Mouse (Mus musculus) embryo, embryonic 9.5 days (tissue): ENCODE measurements around the gene Map1a.
A peak's percentile ranks its signal among the peaks of the same experiment; 100 is the strongest.

Experiments used
- DNase-seq: peaks from one replicate; pipeline ENCODE4 v3.0.0-alpha.2; 2017; ENCODE audit errors: extremely low spot score

Gene Map1a

GRCm38 (mm10) chr2:121288901-121289729 is at the start of gene Map1a:
Map1a (plus strand) TSS chr2:121289600.
- peak; percentile 93 for DNase-seq

DNA sequence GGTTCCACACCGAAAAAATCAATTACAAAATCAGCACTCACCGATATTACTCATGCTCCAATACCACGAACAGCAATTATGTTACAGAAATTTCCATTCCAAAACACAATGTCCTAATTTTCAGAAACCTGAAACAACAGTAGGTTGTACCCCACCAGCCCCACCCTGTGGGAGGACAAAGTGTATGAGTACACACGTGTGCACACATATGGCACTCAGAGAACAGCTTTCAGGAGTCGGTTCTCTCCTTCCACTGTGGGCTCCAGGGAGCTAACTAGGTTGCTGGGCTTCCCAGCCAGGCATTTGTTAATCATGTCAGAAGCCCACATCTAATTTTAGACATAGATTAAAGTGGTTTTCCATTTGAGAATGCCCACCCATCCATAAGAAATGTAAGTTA is 45.3 kb upstream of the Map1a start:
- DNase-seq, result no peak

DNA sequence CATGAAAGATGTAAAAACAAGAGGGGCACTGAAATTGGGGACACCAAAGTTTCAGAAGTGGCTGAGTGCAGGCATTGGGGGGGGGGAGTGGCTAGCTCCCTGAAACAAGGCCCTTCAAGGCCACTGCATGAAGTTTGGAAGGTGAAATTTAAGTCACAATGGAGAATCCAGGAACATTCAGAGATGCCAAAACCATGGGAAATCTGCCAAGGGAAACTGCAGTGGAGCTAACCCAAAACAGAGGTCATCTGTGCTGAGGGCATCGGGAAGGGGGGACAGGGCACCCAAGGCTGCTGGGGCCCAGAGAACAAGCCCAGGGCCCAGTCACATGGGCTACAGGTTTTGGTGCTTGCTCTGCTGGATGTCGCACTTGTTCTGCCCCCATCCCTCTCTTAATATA is 39.6 kb upstream of the Map1a start:
- DNase-seq, result no peak

- DNase-seq, result no peak
Measured at GRCm38 (mm10) chr2:121268446-121268845, 21.0 kb upstream of the Map1a start.

DNA sequence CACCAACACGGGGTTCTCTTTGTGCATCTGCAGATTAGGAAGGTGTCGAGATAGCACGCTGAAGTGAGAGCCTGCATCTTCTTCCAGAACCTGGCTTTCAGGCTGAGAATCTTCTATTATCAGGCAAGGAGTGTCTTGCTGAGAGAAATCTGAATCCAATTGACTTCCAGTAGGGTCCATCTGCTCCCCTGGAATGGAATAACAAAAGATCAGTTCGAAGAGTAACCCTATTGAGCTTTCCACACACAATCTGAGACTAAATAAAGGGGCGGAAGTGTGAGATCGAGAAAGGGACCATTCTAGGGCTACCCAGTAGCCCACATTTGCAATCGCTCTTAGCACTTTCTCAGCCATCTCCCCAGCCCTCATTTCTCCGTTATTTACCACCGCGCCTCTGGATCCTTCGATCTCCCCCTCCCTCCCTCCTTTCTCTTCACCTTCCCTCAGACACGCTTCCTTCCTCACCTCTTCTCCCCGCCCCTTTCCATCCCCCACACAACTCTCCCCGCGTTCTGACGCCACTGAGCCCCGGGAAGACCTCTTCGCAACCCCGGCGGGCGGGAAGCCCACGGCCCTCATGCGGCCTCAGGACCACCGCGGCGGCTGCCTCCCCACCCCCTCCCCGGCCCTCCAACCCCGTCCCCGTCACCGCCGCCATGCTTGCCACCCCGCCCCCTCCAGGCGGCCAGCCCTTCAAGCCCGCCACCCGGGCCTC is 18.7 kb upstream of the Map1a start:
- no peak for DNase-seq

- DNase-seq, result peak; percentile 95
Measured at GRCm38 (mm10) chr2:121271236-121271927, 18.0 kb upstream of the Map1a start, which contains the start of gene Trp53bp1. Trp53bp1 (minus strand) TSS chr2:121271407.

- DNase-seq, result no peak
Measured at GRCm38 (mm10) chr2:121271928-121272516, 17.4 kb upstream of the Map1a start.

DNA sequence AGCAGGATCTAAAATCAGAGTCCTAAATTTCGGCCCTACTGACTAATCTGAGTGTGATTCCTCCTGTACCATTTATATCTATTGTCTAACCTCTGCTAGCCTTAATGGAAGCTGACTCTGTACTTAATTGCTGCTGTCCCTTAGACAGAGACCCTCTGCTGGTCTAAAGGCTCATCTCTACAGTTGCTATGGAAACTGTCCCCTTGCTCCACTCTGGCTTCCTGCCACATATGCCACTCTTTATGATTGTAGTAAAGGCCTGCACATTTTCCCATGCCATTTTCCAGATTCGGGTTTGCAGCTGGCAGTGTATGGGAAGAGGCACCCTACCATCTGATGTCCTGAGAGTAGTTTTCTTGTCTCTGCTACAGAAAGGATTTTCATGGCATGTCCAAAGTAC is 1.6 kb upstream of the Map1a start:
- DNase-seq, result no peak

GRCm38 (mm10) chr2:121289730-121290540 is 535 bp downstream of the Map1a start:
- DNase-seq, result no peak

GRCm38 (mm10) chr2:121292316-121293013 is 3.1 kb downstream of the Map1a start:
- DNase-seq, result no peak

GRCm38 (mm10) chr2:121294182-121294581 is 4.8 kb downstream of the Map1a start:
- DNase-seq, result no peak

DNA sequence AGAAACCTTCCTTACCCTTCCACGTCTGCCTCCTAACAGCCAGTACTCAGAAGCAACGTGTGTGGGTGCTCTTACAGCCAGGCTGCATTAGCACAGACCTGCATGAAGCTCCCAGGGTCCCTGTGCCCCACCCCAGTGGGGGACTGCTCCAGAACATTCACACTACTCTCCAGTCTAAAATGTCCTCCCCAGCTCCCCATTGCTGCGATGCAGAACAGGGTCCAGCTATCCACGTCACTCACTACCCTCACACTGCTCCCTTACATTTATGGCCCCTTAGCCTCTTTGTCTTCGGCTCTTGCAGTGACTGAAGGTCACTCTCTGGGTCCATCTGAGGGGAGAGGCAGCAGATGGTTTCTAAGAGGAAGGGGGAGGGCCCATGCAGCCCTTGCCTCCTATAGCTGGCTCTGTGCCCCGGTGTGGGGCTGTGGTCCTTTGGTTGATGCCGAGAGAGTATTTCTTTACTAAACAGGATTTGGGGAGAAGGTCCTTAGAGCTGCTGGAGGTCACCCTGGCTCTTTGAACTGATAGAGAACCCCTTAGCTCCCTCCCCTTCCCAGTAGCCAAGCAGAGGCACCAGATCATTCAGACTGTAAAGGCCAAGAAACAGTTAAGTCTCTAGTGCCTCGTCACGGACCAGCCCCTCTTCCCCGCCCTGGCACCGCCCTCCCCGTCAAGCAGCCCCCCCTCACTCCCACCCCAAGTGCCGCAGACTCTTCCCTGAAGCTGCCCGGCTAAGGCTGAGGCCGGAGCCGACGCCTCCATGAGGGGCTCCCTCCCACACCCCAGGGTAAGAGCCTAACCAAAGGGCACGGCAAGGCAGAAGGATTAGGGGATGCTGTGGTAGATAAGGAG is 5.6 kb downstream of the Map1a start:
- peak; percentile 59 for DNase-seq

DNA sequence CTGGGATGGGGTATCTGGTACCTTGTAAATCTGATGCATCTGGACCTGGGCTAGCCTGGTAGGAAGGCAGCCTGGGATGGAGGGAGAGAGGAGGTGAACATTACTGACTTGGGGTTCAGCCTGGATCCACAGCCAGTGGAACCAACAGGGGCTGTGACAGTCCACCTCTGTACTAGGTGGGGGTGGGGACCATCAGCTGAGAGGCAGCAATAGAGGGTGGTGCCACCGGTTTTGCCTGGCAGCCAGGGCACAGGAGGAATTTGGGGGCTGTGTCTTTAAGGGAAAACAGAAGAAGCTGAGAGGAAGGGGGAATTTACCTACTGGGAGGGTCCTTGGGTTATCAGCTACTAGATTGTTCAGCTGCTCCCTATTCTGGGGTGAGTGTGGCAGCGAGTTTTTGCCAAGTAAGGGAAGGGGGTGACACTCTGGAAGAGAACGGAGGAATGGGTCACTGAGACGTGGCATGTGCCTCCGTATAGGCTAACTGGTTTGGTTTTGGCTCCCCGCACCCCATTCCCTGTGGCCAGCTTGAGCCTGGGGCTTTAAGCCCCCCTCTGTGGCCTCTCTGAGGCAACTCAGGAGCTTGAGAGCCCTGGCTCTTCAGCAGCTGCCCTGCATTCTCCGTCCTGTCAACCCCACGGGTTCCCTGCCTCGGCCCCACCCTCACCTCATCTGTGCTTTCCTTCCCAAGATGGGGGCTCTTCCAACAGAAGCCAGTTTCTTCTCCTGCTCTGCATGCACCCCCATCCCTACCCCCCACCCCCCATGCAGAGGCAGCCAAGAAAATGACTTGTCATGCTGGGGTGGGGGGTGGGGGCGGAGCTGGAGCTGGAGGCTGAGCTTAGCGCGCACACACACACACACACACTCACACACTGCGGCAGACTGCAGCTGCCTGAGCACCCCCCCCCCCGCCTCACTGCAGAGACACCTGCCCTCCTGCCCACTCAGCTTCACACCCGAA is 6.5 kb downstream of the Map1a start:
- DNase-seq, result no peak

- no peak for DNase-seq
Measured at GRCm38 (mm10) chr2:121296754-121297231, 7.4 kb downstream of the Map1a start.

- DNase-seq, result no peak
Measured at GRCm38 (mm10) chr2:121297701-121298100, 8.3 kb downstream of the Map1a start.

- DNase-seq, result no peak
Measured at GRCm38 (mm10) chr2:121298131-121298530, 8.7 kb downstream of the Map1a start.

GRCm38 (mm10) chr2:121299471-121299870 is 10.1 kb downstream of the Map1a start:
- DNase-seq, result no peak

- no peak for DNase-seq
Measured at GRCm38 (mm10) chr2:121300036-121300435, 10.6 kb downstream of the Map1a start.
